Mouse (Mus musculus) forebrain, embryonic 11.5 days (tissue): Measurements from ENCODE around the gene Nptxr. TPM values are rescaled to one million over a fixed set of nuclear protein-coding genes. Genes with fewer than 3 reads are reported as not detected.

Source experiments
- ATAC-seq: fragments of 200-750 bp; cut with Nextera tagmentation; replicated peaks from 2 replicates; pipeline ENCODE4 v1.8.0; 2017; ENCODE audit warnings: moderate TSS enrichment; ENCODE audit not compliant: low FRiP score
- DNase-seq: peaks from one replicate; pipeline ENCODE4 v3.0.0-alpha.2; 2017; ENCODE audit warnings: low spot score
- H3K27ac ChIP-seq: fragments of 300-500 bp; sonication (generic); 2 replicates; pipeline ENCODE4 v1.5.1; 2014; ENCODE audit warnings: low read depth, low read length
- H3K27me3 ChIP-seq: fragments of 300-500 bp; sonication (generic); 2 replicates; pipeline ENCODE4 v1.6.1; 2014; ENCODE audit warnings: mild to moderate bottlenecking, low read length, mixed read lengths; ENCODE audit not compliant: control insufficient read depth, insufficient read depth
- H3K36me3 ChIP-seq: fragments of 300-500 bp; sonication (generic); 2 replicates; pipeline ENCODE4 v1.6.1; 2014; ENCODE audit warnings: mild to moderate bottlenecking, low read length, moderate library complexity, mixed read lengths; ENCODE audit not compliant: control insufficient read depth, insufficient read depth
- H3K4me1 ChIP-seq: fragments of 300-500 bp; sonication (generic); replicated peaks from 2 replicates; pipeline ENCODE4 v1.6.1; 2014; ENCODE audit warnings: low read length, mixed read lengths; ENCODE audit not compliant: control insufficient read depth, insufficient read depth
- H3K4me2 ChIP-seq: fragments of 300-500 bp; sonication (generic); 2 replicates; pipeline ENCODE4 v1.6.1; 2014; ENCODE audit warnings: low read depth, mild to moderate bottlenecking, low read length, moderate library complexity, mixed read lengths; ENCODE audit not compliant: severe bottlenecking
- H3K4me3 ChIP-seq: fragments of 300-500 bp; sonication (generic); 2 replicates; pipeline ENCODE4 v1.5.1; 2014; ENCODE audit warnings: low read depth, low read length
- H3K9ac ChIP-seq: fragments of 300-500 bp; sonication (generic); 2 replicates; pipeline ENCODE4 v1.6.1; 2014; ENCODE audit warnings: low read length
- H3K9me3 ChIP-seq: fragments of 300-500 bp; sonication (generic); 2 replicates; pipeline ENCODE4 v1.6.1; 2016; ENCODE audit warnings: low read length, mixed read lengths; ENCODE audit not compliant: control insufficient read depth
- WGBS: fragments of 180-500 bp; shearing (Covaris S2); extraction: QIAGEN DNeasy Blood & Tissue Kit; methylation state at CpG from one replicate; pipeline ENCODE4 v1.1.7; 2014; 5-methylcytosine and 5-hydroxymethylcytosine counted together
- polyA plus RNA-seq: library from polyadenylated mRNA; unstranded; fragments of >200 nt; fragmentation: Nextera tagmentation; extraction: Ambion mirVana; gene quantifications from 2 replicates; pipeline ENCODE4 v1.2.1, GENCODE M21; 2014

Gene Nptxr
- polyA plus RNA-seq, 1 experiment from 2014 or later, result 1.4 TPM

GRCm38 (mm10) chr15:79833251-79834050 is 28.9 kb upstream of the Nptxr start:
- no peaks in the 10 kb centered on the region for H3K36me3 ChIP-seq
- H3K4me3 ChIP-seq, result peak overlapping the region; percentile 65
- H3K27me3 ChIP-seq, result no peaks in the 10 kb centered on the region
- peak; percentile 72 for DNase-seq
- peak overlapping the region; percentile 94 for H3K4me2 ChIP-seq
- H3K9ac ChIP-seq, result peak overlapping the region; percentile 90
- no peaks in the 10 kb centered on the region for H3K9me3 ChIP-seq
- peak overlapping the region; percentile 79 for H3K27ac ChIP-seq
- WGBS, result under 1% methylated on average over 35 of the region's 41 CpGs
- peaks cover 25% of the 10 kb centered on the region; the same call in 1 of the 2 replicates for H3K4me1 ChIP-seq
- peak; percentile 11 for ATAC-seq

- DNase-seq (peak; percentile 89), ATAC-seq (0 out of 2 replicates have a peak, but pooled peaks have one; percentile 38)
- WGBS, result 22% methylated on average over 18 of the region's 18 CpGs
- H3K36me3 ChIP-seq, result no peaks in the 10 kb centered on the region; the same call in 1 of the 2 replicates
- peak overlapping the region; percentile 90 for H3K9ac ChIP-seq
- H3K4me1 ChIP-seq, result peaks cover 25% of the 10 kb centered on the region; the same call in 1 of the 2 replicates
- H3K27ac ChIP-seq, result peak overlapping the region; percentile 46; the same call in 1 of the 2 replicates
- H3K27me3 ChIP-seq, result no peaks in the 10 kb centered on the region
- H3K4me3 ChIP-seq, result peak overlapping the region; percentile 65
- H3K4me2 ChIP-seq, result peak overlapping the region; percentile 94
- no peaks in the 10 kb centered on the region for H3K9me3 ChIP-seq
Measured at GRCm38 (mm10) chr15:79832064-79832900, 27.7 kb upstream of the Nptxr start.

- ATAC-seq, result no peak
- Histone ChIP-seq H3K4me3 (no peak overlapping the region), H3K36me3 (no peaks in the 10 kb centered on the region; the same call in 1 of the 2 replicates)
Measured at GRCm38 (mm10) chr15:79830388-79830787, 25.8 kb upstream of the Nptxr start.

GRCm38 (mm10) chr15:79829431-79829830 is 24.9 kb upstream of the Nptxr start:
- Histone ChIP-seq H3K9ac (no peak overlapping the region), H3K9me3 (no peaks in the 10 kb centered on the region), H3K4me3 (no peak overlapping the region), H3K36me3 (no peaks in the 10 kb centered on the region; the same call in 1 of the 2 replicates), H3K4me1 (peaks cover 19% of the 10 kb centered on the region; the same call in 1 of the 2 replicates), H3K27ac (no peak overlapping the region), H3K4me2 (no peak overlapping the region), H3K27me3 (no peaks in the 10 kb centered on the region)
- 75% methylated on average over 5 of the region's 5 CpGs for WGBS
- DNase-seq (no peak), ATAC-seq (no peak)

More at GRCm38 (mm10) chr15:79830388-79830787, 25.8 kb upstream of the Nptxr start:
- Histone ChIP-seq H3K9me3 (no peaks in the 10 kb centered on the region), H3K27me3 (no peaks in the 10 kb centered on the region), H3K9ac (no peak overlapping the region), H3K4me2 (no peak overlapping the region), H3K27ac (no peak overlapping the region), H3K4me1 (peaks cover 24% of the 10 kb centered on the region; the same call in 1 of the 2 replicates)
- DNase-seq, result peak; percentile 86
- 15% methylated on average over 4 of the region's 4 CpGs for WGBS

DNA sequence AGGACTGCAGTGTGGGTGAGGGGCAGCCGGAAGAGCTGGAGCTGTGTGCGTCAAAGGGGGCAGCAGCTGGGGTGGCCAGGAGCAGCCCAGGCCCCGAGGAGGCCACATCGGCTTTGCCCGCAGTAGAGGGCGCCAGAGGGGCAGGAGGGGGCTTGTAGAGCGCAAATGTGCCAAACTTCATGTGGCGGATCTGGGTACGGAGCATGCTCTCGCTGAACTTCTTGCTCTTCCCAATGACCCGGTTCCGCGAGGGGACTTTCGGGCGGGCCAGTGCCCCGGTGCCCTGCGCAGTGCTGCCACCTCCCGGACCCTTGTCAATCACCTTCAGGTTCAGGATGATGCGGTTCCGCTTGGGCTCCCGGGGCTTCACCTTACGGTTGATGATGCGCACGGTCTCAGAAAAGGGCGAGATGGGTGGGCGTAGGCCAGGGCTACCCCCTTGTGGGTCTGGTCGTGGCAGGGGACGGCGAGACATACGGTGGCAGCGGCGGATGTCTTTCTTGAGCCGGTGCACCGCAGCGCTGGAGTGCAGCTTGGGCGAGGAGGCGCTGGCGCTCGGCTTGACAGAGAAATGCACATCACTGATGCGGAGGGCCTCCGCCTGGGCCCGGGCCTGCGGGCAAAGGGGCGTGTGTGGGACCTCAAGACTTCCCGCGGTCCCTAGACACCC is 23.9 kb upstream of the Nptxr start:
- no peaks in the 10 kb centered on the region for H3K9me3 ChIP-seq
- ATAC-seq (no peak), DNase-seq (peak; percentile 75)
- no peaks in the 10 kb centered on the region; the same call in none of the 2 replicates for H3K36me3 ChIP-seq
- peaks cover 19% of the 10 kb centered on the region; the same call in 1 of the 2 replicates for H3K4me1 ChIP-seq
- H3K4me2 ChIP-seq, result no peak overlapping the region
- 0 out of 2 replicates have a peak overlapping the region, but pooled peaks have one; percentile 2 for H3K9ac ChIP-seq
- no peak overlapping the region for H3K4me3 ChIP-seq
- no peaks in the 10 kb centered on the region for H3K27me3 ChIP-seq
- WGBS, result 65% methylated on average over 46 of the region's 46 CpGs
- H3K27ac ChIP-seq, result no peak overlapping the region

- Histone ChIP-seq H3K4me1 (peaks cover 17% of the 10 kb centered on the region; the same call in 1 of the 2 replicates), H3K9me3 (no peaks in the 10 kb centered on the region), H3K4me2 (no peak overlapping the region), H3K27ac (no peak overlapping the region), H3K27me3 (no peaks in the 10 kb centered on the region), H3K36me3 (peaks cover 4% of the 10 kb centered on the region), H3K4me3 (no peak overlapping the region), H3K9ac (no peak overlapping the region)
- ATAC-seq (no peak), DNase-seq (no peak)
- 84% methylated on average over 11 of the region's 11 CpGs for WGBS
Measured at GRCm38 (mm10) chr15:79827778-79828210, 23.2 kb upstream of the Nptxr start.

GRCm38 (mm10) chr15:79827061-79827777 is 22.7 kb upstream of the Nptxr start:
- ATAC-seq (no peak), DNase-seq (no peak)
- Histone ChIP-seq H3K9me3 (no peaks in the 10 kb centered on the region), H3K27me3 (no peaks in the 10 kb centered on the region), H3K4me3 (no peak overlapping the region), H3K27ac (no peak overlapping the region), H3K4me2 (no peak overlapping the region), H3K4me1 (peaks cover 11% of the 10 kb centered on the region; the same call in 1 of the 2 replicates), H3K36me3 (peaks cover 4% of the 10 kb centered on the region), H3K9ac (no peak overlapping the region)
- 90% methylated on average over 14 of the region's 14 CpGs for WGBS
